Mouse (Mus musculus): Measurements from ENCODE around the gene Yif1b.
"Not testable (repeated sequence)": the region's sequence is repeated elsewhere in the genome, so short reads cannot be mapped to it uniquely, and the experiment has no call there.

Yif1b gene

GRCm38 (mm10) chr7:29238019-29238967 is at the start of gene Yif1b:
Gene Yif1b (plus strand): TSS chr7:29238329.
- CTCF ChIA-PET, result interaction anchor here (0.9 kb wide), 1 partner anchor 10 kb away, joined by 3 read pairs; the partner anchor contains the start of gene 2200002D01Rik

DNA sequence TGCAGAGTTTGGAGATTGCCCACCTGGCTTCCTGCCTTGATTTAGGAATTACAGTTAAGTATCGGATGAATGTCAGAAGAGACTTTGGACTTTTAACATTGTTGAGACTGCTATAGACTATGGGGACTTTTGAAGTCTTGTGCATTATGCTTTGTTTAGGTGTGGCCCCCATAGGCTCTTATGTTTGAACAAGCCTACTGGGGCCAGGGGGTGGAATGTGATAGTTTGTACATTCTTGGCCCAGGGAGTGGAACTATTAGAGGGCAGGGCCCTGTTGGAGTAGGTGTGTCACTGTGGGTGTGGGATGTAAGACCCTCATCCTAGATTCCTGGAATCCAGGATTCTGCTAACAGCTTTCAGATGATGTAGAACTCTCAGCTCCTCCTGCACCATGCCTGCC is 43.9 kb upstream of the Yif1b start:
- CTCF ChIA-PET, result not testable (repeated sequence)

DNA sequence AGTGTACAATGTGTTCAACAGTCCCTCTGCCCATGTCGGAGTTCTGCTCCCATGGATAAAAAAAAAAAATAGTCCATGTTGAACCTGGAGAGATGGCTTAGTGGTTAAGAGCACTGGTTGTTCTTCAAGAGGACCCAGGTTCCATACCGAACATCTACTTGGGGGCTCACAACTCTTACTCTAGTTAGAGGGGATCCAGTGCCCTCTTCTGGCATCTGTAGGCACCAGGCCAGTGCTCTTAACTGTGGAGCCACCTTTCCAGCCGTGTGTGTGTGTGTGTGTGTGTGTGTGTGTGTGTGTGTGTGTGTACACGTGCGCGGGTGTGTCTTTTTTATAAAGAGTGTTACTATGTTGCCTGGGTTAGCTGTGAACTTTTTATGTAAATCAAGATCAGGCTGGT is 35.6 kb upstream of the Yif1b start:
- CTCF ChIA-PET, result no interaction called here

DNA sequence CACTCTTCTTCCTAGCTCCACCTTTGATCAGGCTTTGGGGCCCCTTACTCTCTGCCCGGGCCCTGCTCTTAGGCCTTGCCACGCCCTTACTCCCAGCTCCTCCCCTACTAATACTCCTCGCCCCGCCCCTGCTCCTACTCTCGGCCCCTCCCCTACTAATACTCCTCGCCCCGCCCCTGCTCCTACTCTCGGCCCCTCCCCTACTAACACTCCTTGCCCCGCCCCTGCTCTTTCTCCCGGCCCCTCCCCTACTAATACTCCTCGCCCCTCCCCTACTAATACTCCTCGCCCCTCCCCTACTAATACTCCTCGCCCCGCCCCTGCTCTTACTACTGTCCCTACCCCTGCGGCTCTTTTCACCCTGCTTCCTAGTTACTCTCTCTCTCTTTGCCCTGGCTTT is 27.1 kb upstream of the Yif1b start:
- CTCF ChIA-PET, result not testable (repeated sequence)

GRCm38 (mm10) chr7:29211415-29212198 is 26.5 kb upstream of the Yif1b start:
- CTCF ChIA-PET, result interaction anchor here (1.0 kb wide), 1 partner anchor 12 kb away, joined by 3 read pairs; no protein-coding TSS in a partner anchor

DNA sequence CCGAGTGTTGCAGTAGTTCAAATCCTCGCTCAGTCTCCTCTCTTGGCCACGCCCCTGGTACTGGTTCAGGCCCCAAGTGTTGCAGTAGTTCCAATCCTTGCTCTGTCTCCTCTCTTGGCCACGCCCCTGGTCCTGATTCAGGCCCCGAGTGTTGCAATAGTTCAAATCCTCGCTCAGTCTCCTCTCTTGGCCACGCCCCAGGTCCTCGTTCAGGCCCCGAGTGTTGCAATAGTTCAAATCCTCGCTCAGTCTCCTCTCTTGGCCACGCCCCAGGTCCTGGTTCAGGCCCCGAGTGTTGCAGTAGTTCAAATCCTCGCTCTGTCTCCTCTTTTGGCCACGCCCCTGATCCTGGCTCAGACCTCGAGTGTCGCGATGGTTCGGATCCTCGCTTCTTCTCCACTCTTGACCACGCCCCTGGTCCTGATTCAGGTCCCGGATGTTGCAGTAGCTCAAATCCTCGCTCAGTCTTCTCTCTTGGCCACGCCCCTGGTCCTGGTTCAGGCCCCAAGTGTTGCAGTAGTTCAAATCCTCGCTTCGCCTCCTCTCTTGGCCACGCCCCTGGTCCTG is 25.8 kb upstream of the Yif1b start:
- CTCF ChIA-PET, result interaction anchor here (1.0 kb wide), 1 partner anchor 11 kb away, joined by 3 read pairs; no protein-coding TSS in a partner anchor

GRCm38 (mm10) chr7:29212775-29213560 is 25.2 kb upstream of the Yif1b start:
- CTCF ChIA-PET, result interaction anchor here (1.0 kb wide), 1 partner anchor 11 kb away, joined by 3 read pairs; no protein-coding TSS in a partner anchor

DNA sequence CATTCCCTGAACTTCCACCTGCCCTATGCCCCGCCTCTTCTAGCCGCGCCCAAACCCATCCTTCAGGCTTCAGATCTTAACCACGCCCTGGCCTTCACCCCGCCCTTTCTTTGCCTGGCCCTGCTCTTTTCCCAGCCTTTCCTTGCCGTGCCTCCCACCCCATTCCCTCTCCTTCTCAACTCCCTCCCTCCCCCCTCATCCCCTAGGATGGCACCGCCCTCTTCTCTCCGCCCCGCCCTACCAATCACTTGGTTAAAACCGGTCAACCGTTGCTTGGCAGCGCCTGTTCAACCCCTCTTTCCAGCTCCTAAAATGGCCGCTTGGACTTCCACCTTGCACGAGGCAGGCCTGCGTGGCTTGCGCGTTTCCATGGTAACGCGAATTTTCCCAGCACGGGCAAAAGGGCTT is 24.4 kb upstream of the Yif1b start, which contains the start of gene Catsperg1:
Gene Catsperg1, minus strand, starts transcription at position 361 of the 408 bp plus-strand sequence.
- CTCF ChIA-PET, result interaction anchor here (0.7 kb wide), 2 partner anchors 23 to 36 kb away, joined by 7 to 13 read pairs; no protein-coding TSS in a partner anchor

- CTCF ChIA-PET, result interaction anchor here (0.7 kb wide), 2 partner anchors 23 to 36 kb away, joined by 7 to 13 read pairs; no protein-coding TSS in a partner anchor
These were observed 23.9 kb upstream of the Yif1b start for GRCm38 (mm10) chr7:29214236-29214635.

- CTCF ChIA-PET, result no interaction called here
These were observed 23.3 kb upstream of the Yif1b start for GRCm38 (mm10) chr7:29214846-29215245.

GRCm38 (mm10) chr7:29224756-29225394 is 13.3 kb upstream of the Yif1b start:
- CTCF ChIA-PET, result no interaction called here

GRCm38 (mm10) chr7:29225520-29225919 is 12.6 kb upstream of the Yif1b start:
- CTCF ChIA-PET, result no interaction called here

DNA sequence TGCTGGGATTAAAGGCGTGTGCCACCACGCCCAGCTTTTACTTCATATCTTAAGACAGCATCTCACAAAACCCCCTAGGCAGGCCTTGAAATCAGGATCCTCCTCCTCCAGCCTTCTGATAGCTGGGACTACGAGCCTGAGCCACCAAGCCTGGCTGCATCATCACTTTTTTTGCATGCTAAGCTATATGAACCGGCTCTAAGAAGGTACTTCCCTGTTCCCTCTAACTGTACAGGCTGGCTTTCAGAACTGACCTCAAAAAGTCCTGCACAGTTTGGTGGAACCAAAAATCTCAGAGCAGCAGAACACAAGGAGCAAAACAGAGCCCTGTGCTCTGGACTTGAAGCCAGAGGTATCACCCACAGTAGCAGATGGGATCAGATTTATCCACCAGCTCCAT is 9.9 kb upstream of the Yif1b start:
- CTCF ChIA-PET, result no interaction called here

GRCm38 (mm10) chr7:29230560-29230959 is 7.6 kb upstream of the Yif1b start:
- CTCF ChIA-PET, result no interaction called here

DNA sequence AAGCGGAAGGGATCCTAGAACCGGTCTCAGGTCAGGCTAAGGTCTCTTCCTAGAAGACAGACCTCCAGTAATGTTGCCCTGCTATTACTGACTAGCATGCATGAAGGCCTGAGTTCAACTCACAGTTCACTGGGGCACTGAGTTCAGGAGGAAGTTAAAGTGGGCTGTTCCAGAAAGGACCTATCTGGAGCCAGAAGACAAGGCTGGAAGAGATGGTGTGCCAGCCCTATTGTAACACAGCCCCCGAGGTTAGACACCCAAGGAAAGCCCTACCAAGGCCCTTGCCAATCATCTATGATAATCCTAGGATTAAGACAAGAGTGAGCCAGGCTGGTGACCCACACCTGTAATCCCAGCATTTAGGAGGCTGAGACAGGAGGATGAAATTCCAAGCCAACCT is 6.6 kb upstream of the Yif1b start:
- CTCF ChIA-PET, result no interaction called here

- CTCF ChIA-PET, result interaction anchor here (0.6 kb wide), 2 partner anchors 67 to 443 kb away, joined by 5 to 6 read pairs; partner anchors contain the start of gene Rinl
These were observed 5.7 kb upstream of the Yif1b start, which contains the start of gene Kcnk6 for GRCm38 (mm10) chr7:29232247-29233013. Gene Kcnk6 (minus strand): TSS chr7:29232515.

DNA sequence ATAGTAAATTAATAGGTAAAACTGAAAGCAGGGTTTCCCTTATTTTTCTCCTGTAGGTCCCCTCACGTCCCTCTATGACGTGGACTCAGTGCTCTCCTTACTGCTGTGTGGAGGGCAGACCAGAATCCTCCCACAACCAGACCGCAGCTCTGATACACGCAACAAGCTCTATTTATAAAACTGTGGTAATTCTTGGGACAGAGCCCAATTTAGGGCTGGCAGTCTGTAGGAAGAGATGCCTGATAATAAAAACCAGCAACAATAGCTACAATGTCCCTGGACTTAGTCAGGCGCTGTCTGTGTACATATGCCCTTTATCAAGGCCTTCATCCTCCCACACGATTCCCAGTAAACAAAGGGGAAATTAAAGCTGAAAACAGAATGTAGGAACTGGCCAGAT is 4.4 kb upstream of the Yif1b start:
- CTCF ChIA-PET, result interaction anchor here (0.7 kb wide), 1 partner anchor 277 kb away, joined by 3 read pairs; no protein-coding TSS in a partner anchor

DNA sequence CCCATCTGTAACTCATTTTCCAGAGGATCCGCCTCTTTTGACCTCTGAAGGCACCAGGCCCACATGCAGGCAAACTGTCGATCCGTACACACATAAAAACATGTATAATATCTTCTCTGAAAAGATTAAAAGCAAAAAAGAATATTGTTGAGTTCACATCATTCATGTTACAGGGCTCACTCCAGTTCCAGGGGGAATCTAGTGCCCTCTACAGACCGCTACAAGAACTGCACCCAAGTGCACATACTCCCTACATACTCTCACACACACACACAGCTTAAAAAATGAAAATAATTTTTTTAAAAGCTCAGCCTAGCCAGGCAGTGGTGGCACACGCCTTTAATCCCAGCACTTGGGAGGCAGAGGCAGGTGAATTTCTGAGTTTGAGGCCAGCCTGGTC is 3.5 kb upstream of the Yif1b start:
- CTCF ChIA-PET, result no interaction called here

GRCm38 (mm10) chr7:29236593-29236992 is 1.5 kb upstream of the Yif1b start:
- CTCF ChIA-PET, result interaction anchor here (0.6 kb wide), 2 partner anchors 16 to 284 kb away, joined by 3 read pairs; no protein-coding TSS in a partner anchor

Measured in spleen, embryonic (tissue).